Mouse (Mus musculus): ENCODE results near the gene Gm20388.

Gm20388 gene

DNA sequence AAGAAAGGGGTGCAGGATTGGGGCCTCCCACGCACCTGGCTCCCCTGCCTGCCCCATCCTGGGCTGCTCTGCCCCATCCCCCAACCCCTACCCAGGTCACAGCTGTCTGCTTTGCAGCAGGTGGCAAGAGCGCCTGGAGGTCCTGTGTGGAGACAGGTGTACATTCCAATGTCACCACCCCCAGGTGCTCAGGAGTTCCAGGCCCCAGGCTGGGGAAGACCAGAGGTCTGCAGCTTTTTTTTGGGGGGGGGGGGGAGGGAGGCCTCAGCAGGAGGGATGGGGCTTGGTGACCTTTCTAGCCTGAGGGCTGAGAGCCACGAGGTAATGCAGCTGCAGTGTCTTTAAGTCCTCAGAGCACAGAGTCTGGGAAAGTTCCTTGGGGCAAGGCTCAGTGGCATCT lies 617.7 kb downstream of the Gm20388 start:
- no peak for DNase-seq (ENCODE audit: low read depth, low spot score)

DNA sequence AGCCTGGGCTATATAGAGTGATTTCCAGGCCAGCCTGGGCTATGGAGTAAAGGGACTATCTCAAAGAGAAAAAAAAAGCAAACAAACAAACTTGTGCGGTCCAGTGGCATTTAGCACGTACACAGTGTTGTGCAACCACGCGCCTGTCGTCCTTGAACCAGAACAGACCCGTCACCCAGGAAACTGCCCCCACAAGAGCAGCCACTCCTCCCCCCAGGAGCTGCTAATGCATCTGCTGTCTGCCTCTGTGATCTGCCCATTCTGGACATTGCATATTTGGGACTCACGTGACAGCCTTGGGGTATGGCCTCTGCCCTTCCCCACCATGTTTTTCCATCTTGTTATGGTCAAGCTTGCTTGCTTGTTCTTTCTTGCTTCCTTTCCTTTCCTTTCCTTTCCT lies 618.6 kb downstream of the Gm20388 start:
- DNase-seq (ENCODE audit: low read depth, low spot score) = no peak

GRCm38 (mm10) chr8:120530954-120531656 lies 620.5 kb downstream of the Gm20388 start:
- no peak for DNase-seq (ENCODE audit: low read depth, low spot score)

GRCm38 (mm10) chr8:120531775-120532516 lies 621.3 kb downstream of the Gm20388 start:
- no peak for DNase-seq (ENCODE audit: low read depth, low spot score)

GRCm38 (mm10) chr8:120532517-120533215 lies 622.0 kb downstream of the Gm20388 start:
- peak; percentile 55 for DNase-seq (ENCODE audit: low read depth, low spot score)

- no peak for DNase-seq (ENCODE audit: low read depth, low spot score)
Measured at GRCm38 (mm10) chr8:120533380-120533779, 622.7 kb downstream of the Gm20388 start.

GRCm38 (mm10) chr8:120534080-120534479 lies 623.4 kb downstream of the Gm20388 start:
- DNase-seq (ENCODE audit: low read depth, low spot score) = no peak

DNA sequence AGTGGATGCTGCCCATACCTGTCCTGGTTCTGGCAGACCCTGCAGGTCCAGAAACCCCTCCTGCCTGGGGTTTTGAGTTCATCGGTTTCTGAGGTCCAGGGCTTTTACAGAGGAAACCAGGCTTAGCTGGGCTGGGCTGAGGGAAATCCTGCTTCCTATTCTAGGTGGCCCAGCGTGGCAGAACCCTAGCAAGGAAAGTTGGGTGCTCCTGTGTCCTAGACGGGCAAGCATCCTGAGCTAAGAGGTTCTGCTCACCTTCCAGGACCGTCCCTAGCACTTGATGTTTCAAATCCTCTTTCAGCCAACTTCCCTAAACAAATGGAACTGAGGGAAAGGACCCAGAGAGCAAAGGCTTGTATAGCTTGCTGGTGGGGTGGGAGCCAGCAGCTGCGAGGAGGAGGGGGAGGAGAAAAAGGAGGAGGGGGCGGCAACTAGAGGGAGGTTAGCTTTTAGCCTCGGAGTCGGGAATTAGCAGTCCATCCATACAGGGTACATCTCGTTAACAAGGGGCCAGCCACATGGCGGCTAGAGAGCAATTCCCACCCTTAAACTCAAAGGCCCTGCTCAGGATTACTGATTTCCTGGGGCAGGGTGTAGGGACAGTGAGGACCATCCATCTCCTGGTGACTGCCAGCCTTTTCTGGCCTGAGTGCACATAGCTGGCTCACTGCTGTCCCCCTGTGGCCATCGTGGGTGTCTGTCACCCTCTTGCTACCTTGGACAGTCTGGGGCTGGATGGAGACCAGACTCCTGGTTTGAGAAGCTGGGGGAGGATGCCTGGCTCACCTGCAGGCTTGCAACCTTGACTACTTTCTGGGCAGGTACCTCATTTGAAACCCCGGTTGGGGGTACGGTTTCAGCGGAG lies 624.1 kb downstream of the Gm20388 start:
- DNase-seq (ENCODE audit: low read depth, low spot score) = peak; percentile 72

- peak; percentile 65 for DNase-seq (ENCODE audit: low read depth, low spot score)
Measured at GRCm38 (mm10) chr8:120535452-120536305, 625.0 kb downstream of the Gm20388 start.

- DNase-seq (ENCODE audit: low read depth, low spot score) = no peak
Measured at GRCm38 (mm10) chr8:120536306-120537206, 625.9 kb downstream of the Gm20388 start.

GRCm38 (mm10) chr8:120537207-120537817 lies 626.7 kb downstream of the Gm20388 start:
- peak; percentile 59 for DNase-seq (ENCODE audit: low read depth, low spot score)

DNA sequence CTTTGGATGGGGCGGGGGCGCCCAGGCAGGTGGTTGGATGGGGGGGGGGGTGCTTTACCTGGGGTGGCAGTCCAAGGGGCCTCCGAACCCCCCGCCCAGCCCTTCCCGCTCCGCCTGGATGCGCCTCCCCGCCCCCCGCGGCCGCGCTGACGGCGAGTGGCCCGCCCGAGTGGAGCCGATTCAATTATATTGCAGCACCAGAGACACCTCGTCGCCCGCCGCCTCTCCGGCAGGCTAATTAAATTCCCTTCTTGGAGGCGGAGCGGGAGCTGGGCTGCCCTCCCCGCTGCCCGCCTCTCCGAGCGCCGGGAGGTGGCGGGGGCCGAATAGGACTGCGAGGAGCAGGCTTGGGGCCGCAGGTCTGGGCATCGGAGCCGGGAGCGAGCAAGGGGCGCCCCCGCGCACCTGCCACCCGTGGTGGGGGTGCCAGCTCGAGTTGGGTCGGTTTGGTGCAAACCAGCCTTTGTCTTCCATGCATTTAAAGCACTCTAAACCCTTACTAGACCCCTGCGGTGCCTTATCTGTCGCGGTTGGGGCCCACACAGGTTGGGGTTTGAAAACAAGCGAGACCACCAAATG lies 627.3 kb downstream of the Gm20388 start:
- DNase-seq (ENCODE audit: low read depth, low spot score) = no peak

GRCm38 (mm10) chr8:120538397-120539240 lies 628.0 kb downstream of the Gm20388 start:
- no peak for DNase-seq (ENCODE audit: low read depth, low spot score)

DNA sequence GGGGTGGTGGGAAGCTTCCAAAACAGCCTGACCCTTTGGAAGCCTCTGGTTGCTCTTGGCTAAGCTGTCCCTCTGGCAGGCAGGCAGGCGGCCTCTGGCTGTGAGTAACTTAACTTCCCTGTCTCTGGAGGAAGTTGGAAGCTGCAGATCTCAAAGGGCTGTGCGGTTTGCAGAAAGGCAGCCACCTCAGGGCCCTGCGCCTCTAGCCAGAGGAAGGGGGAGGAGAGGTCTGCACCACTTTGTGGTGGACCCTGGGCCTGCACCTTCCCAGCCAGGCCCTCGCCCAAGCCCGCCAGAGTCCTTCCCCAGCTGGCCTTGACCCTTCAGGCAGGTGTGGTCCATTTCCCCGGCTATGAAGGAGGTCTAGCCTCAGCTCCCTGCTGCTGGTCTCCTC lies 628.7 kb downstream of the Gm20388 start:
- DNase-seq (ENCODE audit: low read depth, low spot score) = no peak

DNA sequence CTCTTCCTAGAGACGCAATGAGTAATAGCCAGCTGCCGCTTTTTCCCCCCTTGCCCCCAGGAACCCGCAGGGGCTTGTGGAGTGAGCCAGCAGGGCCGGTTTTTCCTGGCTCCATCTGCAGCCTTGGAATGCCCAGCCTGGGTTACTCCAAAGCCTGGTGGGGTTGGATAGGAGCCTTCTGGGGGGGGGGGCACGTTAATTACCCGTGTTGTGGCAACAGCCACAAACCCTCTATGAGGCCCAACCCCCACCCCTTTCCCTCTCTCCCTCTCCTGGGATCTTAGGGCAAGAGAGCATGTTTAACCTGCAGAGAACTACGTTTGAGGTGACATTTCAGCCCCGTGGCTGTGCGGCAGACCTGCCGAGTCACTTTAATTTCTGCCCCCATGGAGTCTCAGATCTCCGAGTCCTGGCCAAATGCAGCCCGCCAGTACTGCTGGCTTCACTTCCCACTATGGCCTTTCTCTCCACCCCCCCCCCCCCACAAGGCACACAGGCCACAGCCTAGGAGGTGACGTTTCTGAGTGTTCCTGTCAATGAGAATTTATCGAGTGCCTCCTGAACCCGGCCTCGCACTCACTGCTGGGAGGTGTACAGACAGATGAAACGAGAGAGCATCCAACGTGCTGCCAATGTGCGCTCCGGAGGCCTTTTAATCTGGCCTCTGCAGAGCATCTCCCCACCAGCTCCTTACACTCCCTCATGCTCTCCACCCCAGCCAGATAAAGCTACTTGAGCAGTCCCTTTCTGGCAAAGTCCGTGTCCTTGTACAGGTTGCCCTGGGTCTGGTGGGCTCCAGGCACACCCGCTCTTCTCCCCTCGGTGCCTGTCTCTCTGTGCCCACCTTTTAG lies 629.4 kb downstream of the Gm20388 start:
- DNase-seq (ENCODE audit: low read depth, low spot score) = no peak

- no peak for DNase-seq (ENCODE audit: low read depth, low spot score)
Measured at GRCm38 (mm10) chr8:120542995-120543394, 632.4 kb downstream of the Gm20388 start.

Measured in retina, adult 2 months (tissue).